Mouse (Mus musculus) kidney, adult 2 months (tissue): Measurements from ENCODE around the gene Zbtb20.

ENCODE experiments used
- CTCF ChIP-seq: fragments of 200-500 bp; conservative IDR thresholded peaks from 2 replicates; pipeline ENCODE4 v1.5.1; 2011; ENCODE audit warnings: low read depth, mild to moderate bottlenecking, control low read depth, low read length, moderate library complexity, mixed read lengths; ENCODE audit not compliant: insufficient read depth, insufficient read length
- POLR2A ChIP-seq: fragments of 200-500 bp; IDR thresholded peaks from one replicate; pipeline ENCODE4 v1.6.1; 2011; ENCODE audit warnings: low read depth, low read length, control low read depth

DNA sequence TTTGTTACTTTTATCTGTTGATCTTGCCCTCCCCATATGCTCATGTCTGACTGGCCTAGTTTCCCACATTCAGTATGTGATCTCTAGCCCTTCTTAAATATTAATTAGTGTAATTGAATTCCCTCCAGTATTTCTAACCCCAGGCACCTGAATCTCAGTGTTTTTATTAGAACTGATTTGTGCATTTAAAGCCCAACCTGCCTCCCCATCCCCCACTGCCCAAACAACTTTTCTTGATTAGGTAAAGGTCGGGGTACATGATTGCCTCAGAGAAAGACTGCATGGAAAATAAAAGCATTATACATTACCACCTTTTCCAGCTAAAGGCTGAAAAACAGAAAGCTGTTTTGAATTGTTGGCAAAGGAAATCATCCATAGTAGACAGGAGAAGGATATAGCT lies 383.8 kb downstream of the Zbtb20 start:
- TF ChIP-seq POLR2A: no peak
- TF ChIP-seq CTCF: no peak
